Mouse (Mus musculus): ENCODE data around the gene Serpina6. TPM values are rescaled to one million over a fixed set of nuclear protein-coding genes. Genes with fewer than 3 reads are reported as not detected.

The Serpina6 gene
- polyA plus RNA-seq, 1 experiment = 0.20 TPM

- Histone ChIP-seq H3K27me3 (ENCODE audit: control insufficient read depth, insufficient read depth, insufficient read length) (no peaks in the 10 kb centered on the region), H3K79me2 (ENCODE audit: control insufficient read depth, insufficient read depth) (no peaks in the 10 kb centered on the region), H3ac (ENCODE audit: control insufficient read depth, insufficient read length) (no peak overlapping the region), H3K4me2 (ENCODE audit: low read depth) (no peak overlapping the region), H3K36me3 (ENCODE audit: control insufficient read depth, insufficient read depth) (no peaks in the 10 kb centered on the region), H3K4me3 (no peak overlapping the region)
- TF ChIP-seq TCF3 (IDR thresholded peaks at IDR 0.05; ENCODE audit: insufficient read length, low read depth) (no peak), POLR2AphosphoS2 (IDR thresholded peaks at IDR 0.05; ENCODE audit: insufficient read length, low read depth) (no peak), REST (IDR thresholded peaks at IDR 0.05; ENCODE audit: insufficient read depth, insufficient read length) (no peak), MYOG (IDR thresholded peaks at IDR 0.05; ENCODE audit: control insufficient read depth in 1 of 3, insufficient read depth in 1 of 3, insufficient read length in 2 of 3, low read depth in 2 of 3) (no peak), SRF (IDR thresholded peaks at IDR 0.05; ENCODE audit: control insufficient read depth, insufficient read length, low read depth) (no peak), USF1 (IDR thresholded peaks at IDR 0.05; ENCODE audit: low read depth) (no peak), MAX (IDR thresholded peaks at IDR 0.05; ENCODE audit: low read depth) (no peak), E2F4 (IDR thresholded peaks at IDR 0.05; ENCODE audit: insufficient read depth) (no peak)
Measured at GRCm38 (mm10) chr12:103635846-103636245, 21.2 kb downstream of the Serpina6 start.

GRCm38 (mm10) chr12:103634430-103634829 lies 22.6 kb downstream of the Serpina6 start:
- no peak overlapping the region for H3K4me3 ChIP-seq
- H3ac ChIP-seq (ENCODE audit: control insufficient read depth, insufficient read length) = no peak overlapping the region
- no peak overlapping the region for H3K4me2 ChIP-seq (ENCODE audit: low read depth)
- H3K36me3 ChIP-seq (ENCODE audit: control insufficient read depth, insufficient read depth) = no peaks in the 10 kb centered on the region
- no peaks in the 10 kb centered on the region for H3K79me2 ChIP-seq (ENCODE audit: control insufficient read depth, insufficient read depth)
- H3K27me3 ChIP-seq (ENCODE audit: control insufficient read depth, insufficient read depth, insufficient read length) = no peaks in the 10 kb centered on the region
- TF ChIP-seq TCF3 (IDR thresholded peaks at IDR 0.05; ENCODE audit: insufficient read length, low read depth) = no peak

- TF ChIP-seq E2F4 (IDR thresholded peaks at IDR 0.05; ENCODE audit: insufficient read depth) (no peak), CEBPB (IDR thresholded peaks at IDR 0.05; ENCODE audit: insufficient read depth, poor library complexity, severe bottlenecking) (no peak), TCF3 (IDR thresholded peaks at IDR 0.05; ENCODE audit: insufficient read length, low read depth) (no peak), POLR2AphosphoS2 (IDR thresholded peaks at IDR 0.05; ENCODE audit: insufficient read length, low read depth) (no peak), POLR2A (IDR thresholded peaks at IDR 0.05; ENCODE audit: insufficient read length, low read depth) (no peak), SRF (IDR thresholded peaks at IDR 0.05; ENCODE audit: control insufficient read depth, insufficient read length, low read depth) (no peak), MYOD1 (IDR thresholded peaks at IDR 0.05; ENCODE audit: control insufficient read depth in 1 of 3, insufficient read length in 2 of 3, low read depth in 2 of 3) (no peak), MAX (IDR thresholded peaks at IDR 0.05; ENCODE audit: low read depth) (no peak), MYOG (IDR thresholded peaks at IDR 0.05; ENCODE audit: control insufficient read depth in 1 of 3, insufficient read depth in 1 of 3, insufficient read length in 2 of 3, low read depth in 2 of 3) (no peak), TCF12 (IDR thresholded peaks at IDR 0.05; ENCODE audit: insufficient read depth, poor library complexity, severe bottlenecking) (no peak), USF1 (IDR thresholded peaks at IDR 0.05; ENCODE audit: low read depth) (no peak)
- H3K27me3 ChIP-seq (ENCODE audit: control insufficient read depth, insufficient read depth, insufficient read length) = peaks cover 5% of the 10 kb centered on the region
Measured at GRCm38 (mm10) chr12:103631203-103631612, 25.8 kb downstream of the Serpina6 start, which contains the start of gene Serpina10. Gene Serpina10 (minus strand): TSS chr12:103631444.

GRCm38 (mm10) chr12:103616860-103617261 lies 40.2 kb downstream of the Serpina6 start:
- Histone ChIP-seq H3K36me3 (ENCODE audit: control insufficient read depth, insufficient read depth) (no peaks in the 10 kb centered on the region), H3K4me2 (ENCODE audit: low read depth) (no peak overlapping the region), H3K27me3 (ENCODE audit: control insufficient read depth, insufficient read depth, insufficient read length) (no peaks in the 10 kb centered on the region), H3K79me2 (ENCODE audit: control insufficient read depth, insufficient read depth) (no peaks in the 10 kb centered on the region), H3K4me3 (no peak overlapping the region), H3ac (ENCODE audit: control insufficient read depth, insufficient read length) (no peak overlapping the region)
- TF ChIP-seq MYOD1 (IDR thresholded peaks at IDR 0.05; ENCODE audit: control insufficient read depth in 1 of 3, insufficient read length in 2 of 3, low read depth in 2 of 3) = no peak

More at GRCm38 (mm10) chr12:103631203-103631612, 25.8 kb downstream of the Serpina6 start, which contains the start of gene Serpina10:
- Histone ChIP-seq H3K4me3 (no peak within 1 kb of the TSS), H3K79me2 (ENCODE audit: control insufficient read depth, insufficient read depth) (no peaks in the 10 kb centered on the region), H3K4me2 (ENCODE audit: low read depth) (no peak within 1 kb of the TSS), H3ac (ENCODE audit: control insufficient read depth, insufficient read length) (no peak within 1 kb of the TSS), H3K36me3 (ENCODE audit: control insufficient read depth, insufficient read depth) (no peaks in the 10 kb centered on the region)

GRCm38 (mm10) chr12:103615734-103616133 lies 41.3 kb downstream of the Serpina6 start:
- Histone ChIP-seq H3ac (ENCODE audit: control insufficient read depth, insufficient read length) (no peak overlapping the region), H3K36me3 (ENCODE audit: control insufficient read depth, insufficient read depth) (no peaks in the 10 kb centered on the region), H3K4me2 (ENCODE audit: low read depth) (no peak overlapping the region), H3K4me3 (no peak overlapping the region), H3K27me3 (ENCODE audit: control insufficient read depth, insufficient read depth, insufficient read length) (no peaks in the 10 kb centered on the region), H3K79me2 (ENCODE audit: control insufficient read depth, insufficient read depth) (no peaks in the 10 kb centered on the region)
- peak; percentile 33 for TF ChIP-seq USF1 (IDR thresholded peaks at IDR 0.05; ENCODE audit: low read depth)
- TF ChIP-seq MYOD1 (IDR thresholded peaks at IDR 0.05; ENCODE audit: control insufficient read depth in 1 of 3, insufficient read length in 2 of 3, low read depth in 2 of 3) = no peak

- TF ChIP-seq TCF3 (IDR thresholded peaks at IDR 0.05; ENCODE audit: insufficient read length, low read depth) (no peak), REST (IDR thresholded peaks at IDR 0.05; ENCODE audit: insufficient read depth, insufficient read length) (no peak), USF1 (IDR thresholded peaks at IDR 0.05; ENCODE audit: low read depth) (no peak), MYOG (IDR thresholded peaks at IDR 0.05; ENCODE audit: control insufficient read depth in 1 of 3, insufficient read depth in 1 of 3, insufficient read length in 2 of 3, low read depth in 2 of 3) (no peak), TCF12 (IDR thresholded peaks at IDR 0.05; ENCODE audit: insufficient read depth, poor library complexity, severe bottlenecking) (no peak), POLR2AphosphoS2 (IDR thresholded peaks at IDR 0.05; ENCODE audit: insufficient read length, low read depth) (no peak), MAX (IDR thresholded peaks at IDR 0.05; ENCODE audit: low read depth) (no peak), CEBPB (IDR thresholded peaks at IDR 0.05; ENCODE audit: insufficient read depth, poor library complexity, severe bottlenecking) (no peak)
- Histone ChIP-seq H3K4me3 (no peak overlapping the region), H3K4me2 (ENCODE audit: low read depth) (no peak overlapping the region)
Measured at GRCm38 (mm10) chr12:103615141-103615540, 41.9 kb downstream of the Serpina6 start.

More at GRCm38 (mm10) chr12:103615141-103615540, 41.9 kb downstream of the Serpina6 start:
- H3K79me2 ChIP-seq (ENCODE audit: control insufficient read depth, insufficient read depth) = no peaks in the 10 kb centered on the region
- H3ac ChIP-seq (ENCODE audit: control insufficient read depth, insufficient read length) = no peak overlapping the region
- H3K27me3 ChIP-seq (ENCODE audit: control insufficient read depth, insufficient read depth, insufficient read length) = no peaks in the 10 kb centered on the region
- H3K36me3 ChIP-seq (ENCODE audit: control insufficient read depth, insufficient read depth) = no peaks in the 10 kb centered on the region
